Mouse (Mus musculus) heart, postnatal 25 days (tissue): ENCODE data around the gene Trabd2b. TPM values are rescaled to one million over a fixed set of nuclear protein-coding genes. Genes with fewer than 3 reads are reported as not detected.

Source experiments
- DNase-seq: peaks from one replicate; pipeline ENCODE4 v3.0.0; 2022; ENCODE audit warnings: low spot score
- intact Hi-C: fragments of 180-260 bp; cut with DNase I; formaldehyde crosslinking; loops from one replicate; pipeline ENCODE4 v1.15.1; 2025
- total RNA-seq, 2 experiments: library from RNA; stranded (reverse); gene quantifications; 2 replicates each; pipeline ENCODE4 v1.2.3; 2021

The Trabd2b gene
- total RNA-seq, 2 experiments from 2014 or later, result 53.5 to 62.8 TPM

GRCm38 (mm10) chr4:114434766-114435165 lies 28.2 kb downstream of the Trabd2b start:
- intact Hi-C loops, result no loop called here
- no peak for DNase-seq

- intact Hi-C loops, result no loop called here
- DNase-seq, result no peak
These were observed 28.9 kb downstream of the Trabd2b start for GRCm38 (mm10) chr4:114435381-114435780.

- intact Hi-C loops, result no loop called here
- no peak for DNase-seq
These were observed 32.2 kb downstream of the Trabd2b start for GRCm38 (mm10) chr4:114438764-114439163.

- intact Hi-C loops, result loop anchor here (5.0 kb wide), 1 partner anchor 35 kb away; the partner anchor contains the start of gene Trabd2b
These were observed 35.7 kb downstream of the Trabd2b start for GRCm38 (mm10) chr4:114442186-114442585.

GRCm38 (mm10) chr4:114442661-114443060 lies 36.1 kb downstream of the Trabd2b start:
- intact Hi-C loops, result loop anchor here (5.0 kb wide), 1 partner anchor 35 kb away; the partner anchor contains the start of gene Trabd2b
- no peak for DNase-seq

More at GRCm38 (mm10) chr4:114442186-114442585, 35.7 kb downstream of the Trabd2b start:
- DNase-seq, result no peak

GRCm38 (mm10) chr4:114448393-114449052 lies 42.0 kb downstream of the Trabd2b start:
- DNase-seq, result no peak
- intact Hi-C loops, result no loop called here

GRCm38 (mm10) chr4:114453101-114453500 lies 46.6 kb downstream of the Trabd2b start:
- DNase-seq, result no peak
- intact Hi-C loops, result no loop called here

GRCm38 (mm10) chr4:114454016-114454415 lies 47.5 kb downstream of the Trabd2b start:
- DNase-seq, result no peak
- intact Hi-C loops, result no loop called here

GRCm38 (mm10) chr4:114454495-114455186 lies 48.1 kb downstream of the Trabd2b start:
- DNase-seq, result peak; percentile 44
- intact Hi-C loops, result loop anchor here (5.0 kb wide), 1 partner anchor 47 kb away; the partner anchor contains the start of gene Trabd2b

- DNase-seq, result no peak
- intact Hi-C loops, result loop anchor here (5.0 kb wide), 1 partner anchor 50 kb away; the partner anchor contains the start of gene Trabd2b
These were observed 50.6 kb downstream of the Trabd2b start for GRCm38 (mm10) chr4:114457111-114457510.

- intact Hi-C loops, result loop anchor here (5.0 kb wide), 1 partner anchor 52 kb away; the partner anchor contains the start of gene Trabd2b
These were observed 53.1 kb downstream of the Trabd2b start for GRCm38 (mm10) chr4:114459591-114459990.

GRCm38 (mm10) chr4:114460401-114460800 lies 53.9 kb downstream of the Trabd2b start:
- no peak for DNase-seq
- intact Hi-C loops, result loop anchor here (2.0 to 5.0 kb wide), 2 partner anchors 40 to 172 kb away; no protein-coding TSS in a partner anchor

More at GRCm38 (mm10) chr4:114459591-114459990, 53.1 kb downstream of the Trabd2b start:
- peak; percentile 38 for DNase-seq

GRCm38 (mm10) chr4:114461093-114461492 lies 54.6 kb downstream of the Trabd2b start:
- intact Hi-C loops, result loop anchor here (2.0 to 5.0 kb wide), 2 partner anchors 40 to 171 kb away; no protein-coding TSS in a partner anchor
- no peak for DNase-seq

- intact Hi-C loops, result loop anchor here (5.0 kb wide), 1 partner anchor 147 kb away; no protein-coding TSS in a partner anchor
- DNase-seq, result no peak
These were observed 59.1 kb downstream of the Trabd2b start for GRCm38 (mm10) chr4:114465641-114466040.

- DNase-seq, result no peak
- intact Hi-C loops, result loop anchor here (5.0 kb wide), 1 partner anchor 145 kb away; no protein-coding TSS in a partner anchor
These were observed 61.0 kb downstream of the Trabd2b start for GRCm38 (mm10) chr4:114467371-114468094.

- intact Hi-C loops, result loop anchor here (5.0 kb wide), 1 partner anchor 144 kb away; no protein-coding TSS in a partner anchor
- no peak for DNase-seq
These were observed 61.5 kb downstream of the Trabd2b start for GRCm38 (mm10) chr4:114468095-114468429.

- no peak for DNase-seq
- intact Hi-C loops, result loop anchor here (5.0 kb wide), 1 partner anchor 142 kb away; no protein-coding TSS in a partner anchor
These were observed 63.4 kb downstream of the Trabd2b start for GRCm38 (mm10) chr4:114469881-114470280.

- intact Hi-C loops, result no loop called here
- peak; percentile 68 for DNase-seq
These were observed 65.6 kb downstream of the Trabd2b start for GRCm38 (mm10) chr4:114472143-114472542.

GRCm38 (mm10) chr4:114476316-114476715 lies 69.8 kb downstream of the Trabd2b start:
- DNase-seq, result no peak
- intact Hi-C loops, result no loop called here
